Mouse (Mus musculus) left cerebral cortex, adult 8-10 months (tissue): ENCODE data around the gene Rab2b. TPM values are rescaled to one million over a fixed set of nuclear protein-coding genes. Genes with fewer than 3 reads are reported as not detected.
A peak's percentile ranks its signal among the peaks of the same experiment; 100 is the strongest.
"Not testable (repeated sequence)": the region's sequence is repeated elsewhere in the genome, so short reads cannot be mapped to it uniquely, and the experiment has no call there.

Experiments
- DNase-seq, 2 experiments: peaks; one replicate each; pipeline ENCODE4 v3.0.0; 2022; ENCODE audit warnings: low spot score in 2 of 2
- total RNA-seq, 4 experiments: library from RNA; stranded (reverse); gene quantifications; 2 replicates each; pipeline ENCODE4 v1.2.4; 2022

Rab2b gene
- total RNA-seq = 10 to 100 TPM; 34.9 to 41.4 (median 38.6) TPM

DNA sequence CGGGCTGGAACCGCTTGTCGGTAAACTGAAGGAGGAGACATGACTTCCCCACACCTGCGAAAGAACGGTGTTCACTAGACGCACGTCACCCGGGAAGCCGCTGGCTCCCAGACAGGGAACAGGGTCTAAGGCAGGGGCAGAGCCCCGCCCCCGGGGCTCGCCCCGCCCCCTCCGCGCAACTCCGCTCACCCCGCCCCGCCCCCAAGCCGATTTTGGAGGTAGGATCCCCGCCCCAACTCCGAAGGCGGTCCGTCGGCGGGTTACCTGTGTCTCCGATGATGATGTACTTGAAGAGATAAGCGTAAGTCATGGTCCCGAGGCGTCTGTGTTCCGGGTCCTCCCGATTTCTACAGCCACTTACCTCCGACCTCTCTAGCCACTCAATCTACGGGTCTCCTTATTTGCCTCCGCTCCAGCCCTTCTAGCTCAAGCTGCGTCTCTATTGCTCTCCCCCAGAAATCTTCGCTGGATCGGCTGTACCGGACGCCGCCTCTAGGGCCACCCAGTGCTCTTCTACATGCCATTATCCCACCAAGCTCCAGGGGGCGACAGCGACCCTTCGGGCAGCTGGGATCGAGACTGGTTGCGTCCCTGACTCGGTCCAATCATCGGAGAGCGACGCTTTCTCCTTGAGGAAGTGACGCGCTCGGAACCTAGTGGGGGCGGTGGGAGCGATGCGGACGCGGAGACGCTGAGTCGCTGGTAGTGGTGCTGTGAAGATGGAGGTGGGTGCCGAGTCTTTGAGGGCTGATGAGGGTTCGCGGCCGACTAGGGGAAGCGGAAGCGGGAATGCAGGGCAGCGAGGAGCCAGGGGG lies at the start of gene Rab2b, which contains the start of gene Tox4:
Gene Rab2b (minus strand): TSS at position 614 of the 815 bp plus-strand sequence.
Gene Tox4 (plus strand): TSS at position 215 of the 815 bp plus-strand sequence.
- DNase-seq = peak; percentile 97 to 98

GRCm38 (mm10) chr14:52327910-52328812 lies 48.8 kb upstream of the Rab2b start, which contains the start of gene Sall2:
TSS of gene Sall2 (minus strand) at chr14:52328762.
- no peak for DNase-seq

GRCm38 (mm10) chr14:52327375-52327901 lies 48.1 kb upstream of the Rab2b start:
- DNase-seq = no peak

GRCm38 (mm10) chr14:52325890-52326289 lies 46.5 kb upstream of the Rab2b start:
- DNase-seq = no peak

DNA sequence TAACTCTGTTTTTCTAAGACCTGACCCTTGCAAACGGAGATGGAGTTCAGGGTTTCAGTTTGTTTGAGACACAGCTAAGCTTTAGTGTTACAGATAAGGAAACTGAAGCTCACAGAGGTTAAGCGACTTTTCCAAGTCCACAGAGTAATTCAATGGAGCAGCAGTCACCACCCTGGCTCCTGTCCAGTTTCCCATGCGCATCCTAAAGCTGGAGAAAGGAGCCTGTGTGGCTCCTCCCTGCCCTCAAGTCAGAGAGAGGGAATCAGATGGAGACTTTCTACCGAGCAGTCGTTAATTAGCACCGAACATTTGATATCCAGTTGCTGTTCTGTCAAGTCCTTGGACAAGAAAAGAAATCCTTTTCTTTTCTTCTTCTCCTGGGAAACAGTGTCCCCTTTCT lies 40.0 kb upstream of the Rab2b start:
- DNase-seq = no peak

DNA sequence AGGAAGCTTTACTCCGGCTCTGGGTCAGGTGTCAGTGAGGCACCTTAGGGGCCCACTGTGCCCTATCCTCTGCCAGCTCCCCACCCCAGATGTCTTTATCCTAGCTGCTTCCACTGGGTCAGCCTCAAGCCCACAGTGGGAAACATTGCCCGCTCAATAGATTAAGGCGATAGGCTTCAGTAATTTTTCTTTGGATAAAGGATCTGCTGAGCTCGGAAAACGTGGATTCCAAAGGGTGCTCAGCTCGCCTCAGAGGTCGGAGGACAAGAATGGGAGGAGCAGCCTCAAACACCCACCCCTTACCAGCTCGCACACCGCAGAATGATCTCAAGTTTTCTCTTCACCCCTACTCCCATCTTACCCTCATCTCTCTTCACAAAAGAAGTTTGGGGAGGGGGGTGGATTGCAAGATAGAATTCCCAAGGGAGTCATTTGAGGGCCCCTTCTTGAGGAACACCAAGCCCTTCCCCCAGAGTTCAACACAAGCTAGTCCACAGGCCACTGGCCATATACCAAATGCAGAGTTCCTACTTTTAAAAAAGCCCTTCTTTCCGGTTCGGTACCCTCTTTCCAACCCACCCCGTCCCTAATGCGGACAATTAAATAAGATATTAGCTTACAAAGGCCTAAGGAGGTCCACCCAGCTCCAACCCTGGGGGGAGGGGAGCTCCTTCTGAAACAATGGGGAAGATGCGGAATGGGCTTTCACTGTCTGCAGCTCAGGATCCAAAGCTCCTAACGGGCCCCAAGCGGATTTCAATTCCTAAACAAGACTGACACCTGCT lies 37.3 kb upstream of the Rab2b start:
- no peak for DNase-seq

DNA sequence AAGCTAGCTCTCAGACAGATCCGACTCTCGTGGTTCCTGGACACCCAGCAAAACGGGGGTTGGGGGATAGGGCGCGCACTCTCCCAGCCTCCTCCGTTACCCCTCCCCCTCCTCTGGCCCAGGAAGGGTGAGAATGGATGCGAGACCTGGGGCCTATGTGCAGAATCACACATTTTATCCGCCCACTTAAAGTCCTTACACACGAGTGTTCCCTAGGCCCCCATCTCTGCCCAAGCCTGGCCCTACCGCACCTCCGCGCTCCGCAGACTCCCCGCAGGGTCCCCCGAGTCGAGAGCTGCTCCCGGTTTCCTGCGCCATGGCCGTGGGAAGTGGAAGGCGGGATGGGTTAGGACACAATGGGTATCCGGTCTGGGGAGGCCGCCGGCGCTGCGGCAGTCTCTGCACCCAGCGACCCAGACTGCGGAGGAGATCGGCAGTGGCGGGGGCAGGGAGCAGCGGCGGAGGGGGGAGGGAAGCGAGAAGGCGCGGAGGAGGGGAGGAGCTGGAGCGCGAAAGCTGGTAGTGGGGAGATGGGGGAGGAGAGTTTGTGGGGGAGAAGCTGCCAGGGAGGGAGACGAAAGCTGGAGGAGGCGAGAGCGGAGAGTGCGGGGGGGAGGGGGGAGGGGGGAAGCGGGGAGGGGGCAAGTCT lies 36.6 kb upstream of the Rab2b start:
- DNase-seq = peak; percentile 56 to 57

DNA sequence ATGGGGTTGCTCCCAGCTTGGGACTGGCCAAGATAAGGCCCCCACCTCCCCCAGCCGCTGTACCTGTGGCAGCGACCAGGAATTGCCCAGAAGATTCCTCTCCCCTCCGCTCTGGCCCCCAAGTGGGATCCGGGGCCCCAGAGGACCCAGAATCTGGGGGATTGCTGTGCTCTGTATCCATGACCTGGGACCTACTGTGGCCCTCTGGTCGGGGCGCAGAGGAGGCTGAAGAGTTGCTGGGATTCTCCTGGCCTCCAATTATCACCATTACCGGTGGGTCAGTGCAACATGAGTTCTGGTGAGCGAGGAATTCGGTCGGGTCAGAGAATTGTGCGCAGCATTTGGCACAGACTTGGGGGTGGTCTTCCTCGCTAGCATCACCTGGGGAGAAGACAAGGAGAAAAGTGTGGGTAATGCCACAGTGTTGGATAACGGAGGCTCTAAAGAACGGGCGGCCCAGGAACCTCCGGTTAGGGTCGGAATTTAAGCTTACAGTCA lies 36.0 kb upstream of the Rab2b start:
- no peak for DNase-seq

DNA sequence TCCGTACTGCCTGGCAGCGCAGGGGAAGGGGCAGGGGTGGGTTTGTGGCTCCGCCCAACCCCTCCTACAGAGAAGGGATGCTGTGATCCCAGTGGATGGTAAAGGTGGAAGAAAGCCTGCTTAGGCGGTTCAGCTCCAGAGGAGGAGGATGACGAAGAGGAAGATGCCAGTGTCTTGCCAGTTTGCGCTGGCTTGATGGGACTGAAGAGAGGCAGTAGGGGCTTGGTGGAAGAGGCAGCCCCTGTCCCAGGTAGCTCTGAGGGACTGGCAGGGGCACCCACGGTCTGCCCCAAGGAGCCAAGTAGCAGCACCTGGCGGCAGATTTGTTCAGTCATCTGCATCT lies 35.4 kb upstream of the Rab2b start:
- no peak for DNase-seq

DNA sequence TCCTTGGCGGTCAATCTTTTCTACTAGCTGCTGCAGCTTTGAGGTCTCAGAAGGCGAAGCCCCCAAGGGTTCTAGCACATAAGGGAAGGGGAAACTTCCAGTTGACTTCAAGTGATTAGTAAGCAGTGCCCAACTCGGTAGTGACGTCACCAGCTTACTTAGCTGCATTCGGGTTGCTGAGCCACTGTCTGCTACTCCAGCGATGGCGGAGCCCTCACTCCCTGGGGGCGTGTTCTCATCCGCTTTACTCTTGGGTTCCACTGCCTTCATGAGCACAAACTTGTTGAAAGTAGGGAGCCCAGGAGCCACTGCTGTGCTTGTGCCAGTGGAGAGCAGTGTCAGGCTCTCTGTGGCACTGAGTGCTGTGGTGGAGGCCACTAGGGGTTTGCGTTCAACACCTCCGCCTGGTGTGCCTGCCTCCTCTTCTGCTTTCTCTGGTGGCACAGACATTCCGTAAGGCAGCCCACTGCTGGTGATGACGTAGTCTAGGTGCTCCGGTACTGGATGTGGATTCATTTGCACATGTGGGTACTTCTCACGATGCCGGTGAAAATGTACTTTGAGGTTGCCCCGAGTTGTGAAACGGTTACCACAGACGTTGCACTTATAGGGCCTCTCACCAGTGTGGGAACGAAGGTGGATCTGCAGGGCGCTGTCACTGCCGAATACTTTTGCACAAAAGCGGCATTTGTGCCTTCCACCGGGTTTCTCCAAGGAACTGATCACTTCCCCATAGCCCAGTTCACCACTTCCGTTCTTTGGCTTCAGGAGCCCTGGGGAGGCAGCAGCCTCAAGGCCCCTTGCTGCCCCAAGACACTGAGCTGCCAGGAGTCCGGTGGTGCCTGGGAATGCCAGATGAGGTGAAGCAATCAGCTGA lies 34.8 kb upstream of the Rab2b start:
- DNase-seq = no peak

- DNase-seq = no peak
These were observed 31.6 kb upstream of the Rab2b start for GRCm38 (mm10) chr14:52310906-52311305.

DNA sequence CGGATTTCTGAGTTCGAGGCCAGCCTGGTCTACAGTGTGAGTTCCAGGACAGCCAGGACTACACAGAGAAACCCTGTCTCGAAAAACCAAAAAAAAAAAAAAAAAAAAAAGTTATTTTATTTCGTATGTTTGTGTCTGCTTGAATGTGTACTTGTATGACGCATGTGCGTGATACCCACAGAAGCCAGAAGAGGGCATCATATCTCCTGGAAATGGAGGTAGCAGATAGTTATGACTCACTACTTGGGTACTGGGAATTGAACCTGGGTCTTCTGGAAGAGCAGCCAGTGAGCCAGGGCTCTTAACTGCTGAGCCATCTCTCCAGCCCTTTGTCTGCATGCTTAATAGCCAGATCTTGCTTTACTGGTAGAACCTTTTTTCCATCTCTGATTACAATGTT lies 31.0 kb upstream of the Rab2b start:
- DNase-seq = not testable (repeated sequence)

- DNase-seq = no peak
These were observed 26.8 kb upstream of the Rab2b start for GRCm38 (mm10) chr14:52306100-52306499.

DNA sequence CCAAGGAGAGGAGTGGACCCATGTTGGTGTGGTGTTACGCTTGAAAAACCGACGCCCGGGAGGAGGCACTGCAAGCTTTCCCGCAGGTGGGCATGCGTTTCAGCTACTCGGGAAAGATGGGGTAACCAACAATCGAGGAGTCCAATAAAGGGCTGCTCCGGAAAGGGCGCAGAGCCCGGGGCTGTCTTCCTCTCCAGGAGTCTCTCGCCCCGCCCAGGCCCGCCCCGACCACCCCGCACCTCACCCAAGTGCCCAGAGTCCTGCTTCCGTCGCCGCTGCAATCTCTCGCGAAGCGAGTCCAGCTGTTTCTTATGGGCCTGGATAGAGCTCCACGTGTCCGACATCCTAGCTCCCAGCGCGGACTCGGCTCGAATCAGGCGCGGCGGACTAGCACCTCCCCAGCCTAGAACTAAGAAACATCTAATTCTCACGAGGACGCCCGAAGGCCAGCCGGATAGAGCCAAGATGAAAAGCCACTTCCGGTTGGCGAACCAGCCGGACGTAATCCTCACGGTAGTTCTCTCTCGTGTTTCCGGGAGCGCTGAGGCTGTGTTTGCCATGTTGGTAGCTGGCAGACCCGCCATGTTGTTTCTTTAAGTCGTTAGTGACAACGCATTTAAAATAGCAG lies 25.4 kb upstream of the Rab2b start, which contains the start of gene Mettl3:
Gene Mettl3 (minus strand): TSS at position 485 of the 628 bp plus-strand sequence.
- peak; percentile 79 to 93 for DNase-seq

- not testable (repeated sequence) for DNase-seq
These were observed 24.2 kb upstream of the Rab2b start for GRCm38 (mm10) chr14:52303517-52303916.

DNA sequence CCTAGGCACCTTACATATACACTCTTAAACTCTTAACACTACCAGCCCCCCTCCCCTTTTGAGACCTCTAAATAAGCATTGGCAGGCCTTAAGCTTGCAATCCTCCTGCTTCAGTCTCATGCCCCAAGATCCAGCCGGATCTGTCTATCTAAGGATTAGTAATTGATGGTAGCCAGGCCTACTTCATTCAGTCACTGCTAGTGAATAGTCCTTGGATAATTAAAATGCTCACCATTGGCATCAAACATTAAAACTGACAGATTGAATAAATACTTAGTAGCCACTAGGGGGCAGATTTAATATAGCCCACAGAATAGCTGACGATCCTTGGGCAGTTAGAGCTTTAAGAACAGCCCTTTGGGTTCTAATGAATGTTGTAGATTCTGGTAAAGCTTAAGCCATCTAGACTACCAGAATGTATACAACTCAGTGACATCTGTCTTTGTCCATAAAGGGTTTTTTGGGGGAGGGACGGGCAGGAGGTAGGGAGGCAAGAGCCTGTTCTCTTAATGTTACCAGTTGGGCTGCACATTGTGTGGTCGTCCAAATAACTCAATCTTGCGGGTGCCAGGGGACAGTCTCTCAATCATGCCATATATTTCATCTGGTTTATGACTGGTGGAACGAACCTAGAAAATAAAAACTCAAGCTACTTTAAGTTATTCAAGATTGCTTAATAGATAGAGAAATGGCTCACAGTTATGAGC lies 16.4 kb upstream of the Rab2b start:
- DNase-seq = no peak

DNA sequence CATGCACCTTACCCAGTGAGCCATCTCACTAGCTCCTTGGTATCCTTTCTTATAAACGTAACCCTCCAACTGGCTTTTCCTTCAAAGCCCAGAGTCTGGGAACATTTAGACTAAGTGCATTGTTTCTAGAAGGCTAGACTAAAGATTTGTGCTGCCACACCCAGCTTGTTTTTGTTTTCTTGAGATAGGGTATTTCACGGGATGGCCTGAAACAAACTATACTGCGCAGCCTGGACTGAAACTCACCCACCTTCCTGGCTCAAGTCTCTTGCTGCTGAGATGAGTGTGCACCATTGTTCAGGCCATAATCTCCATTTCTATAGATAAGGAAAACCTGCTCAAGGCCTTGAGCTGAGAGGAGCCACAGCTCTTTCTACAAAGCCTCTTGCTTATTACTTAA lies 4.8 kb upstream of the Rab2b start:
- no peak for DNase-seq

GRCm38 (mm10) chr14:52283629-52284028 lies 4.3 kb upstream of the Rab2b start:
- DNase-seq = no peak
